Mouse (Mus musculus): ENCODE measurements around the gene Slc23a4. TPM values are rescaled to one million over a fixed set of nuclear protein-coding genes. Genes with fewer than 3 reads are reported as not detected.

Gene Slc23a4
- total and polyA plus RNA-seq, 3 experiments: 6.2 to 10.2 TPM; not detected in 1

DNA sequence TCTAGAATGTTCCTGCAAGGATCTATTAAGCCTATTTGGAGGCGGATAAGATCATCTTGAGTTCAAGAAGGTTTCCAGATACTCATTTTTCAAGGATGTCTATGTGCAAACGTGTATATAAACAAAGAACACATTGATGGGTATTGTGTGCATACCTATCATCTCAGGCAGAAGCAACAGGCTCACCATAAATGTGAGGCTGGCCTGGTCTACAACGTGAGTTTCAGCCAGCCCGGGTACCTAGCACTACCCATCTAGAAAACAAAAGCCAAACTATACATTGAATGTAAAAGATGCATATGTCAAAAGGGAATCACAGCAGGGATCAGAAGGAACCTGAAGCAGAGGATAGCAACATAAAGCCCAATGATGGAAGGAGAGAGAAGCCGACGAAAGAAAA, 42.0 kb upstream of the Slc23a4 start:
- Histone ChIP-seq H3K27ac (ENCODE audit: control insufficient read depth, low read depth, low read length) (no peak overlapping the region), H3K9me3 (replicated peaks; ENCODE audit: insufficient read depth, low read length) (no peaks in the 10 kb centered on the region), H3K79me2 (ENCODE audit: control insufficient read depth, insufficient read depth, low read length, poor library complexity) (no peaks in the 10 kb centered on the region), H3K9ac (ENCODE audit: control insufficient read depth, low read depth, low read length, poor library complexity, severe bottlenecking) (no peak overlapping the region), H3K27me3 (ENCODE audit: control insufficient read depth in 1 of 2, insufficient read depth in 2 of 2, low read length in 2 of 2) (no peaks in the 10 kb centered on the region), H3K36me3 (ENCODE audit: control insufficient read depth in 1 of 2, insufficient read depth in 2 of 2, low read length in 2 of 2) (peaks cover 0 to 5% of the 10 kb centered on the region in 2 experiments; a peak in 2 of 4 replicates), H3K4me1 (ENCODE audit: control insufficient read depth in 1 of 2, insufficient read depth in 2 of 2, low read length in 2 of 2) (peaks cover 0 to 4% of the 10 kb centered on the region in 2 experiments; a peak in 1 of 4 replicates), H3K4me3 (ENCODE audit: control insufficient read depth in 1 of 2, insufficient read depth in 1 of 2, low read depth in 2 of 2, low read length in 2 of 2) (no peak overlapping the region)
- TF ChIP-seq CHD2 (IDR thresholded peaks at IDR 0.05; ENCODE audit: low read length) (no peak), MAFK (IDR thresholded peaks at IDR 0.05; ENCODE audit: borderline replicate concordance, low read depth, low read length) (no peak), MXI1 (IDR thresholded peaks at IDR 0.05; ENCODE audit: low read depth, low read length) (no peak), ZMIZ1 (IDR thresholded peaks at IDR 0.05; ENCODE audit: low read depth, low read length) (no peak), GABPA (IDR thresholded peaks at IDR 0.05; ENCODE audit: low read depth, low read length) (no peak), SIN3A (IDR thresholded peaks at IDR 0.05; ENCODE audit: low read length) (no peak), CHD1 (IDR thresholded peaks at IDR 0.05; ENCODE audit: low read depth, low read length) (no peak), USF1 (IDR thresholded peaks at IDR 0.05; ENCODE audit: low read depth, low read length) (no peak), TCF12 (IDR thresholded peaks at IDR 0.05; ENCODE audit: low read depth, low read length) (no peak), JUND (IDR thresholded peaks at IDR 0.05; ENCODE audit: low read depth, low read length) (no peak), RAD21 (IDR thresholded peaks at IDR 0.05; ENCODE audit: low read depth, low read length) (no peak)
- DNase-seq (ENCODE audit: low read depth, low spot score): no peak

GRCm38 (mm10) chr6:35028023-35028422, 39.8 kb upstream of the Slc23a4 start:
- Histone ChIP-seq H3K4me1 (ENCODE audit: control insufficient read depth in 1 of 2, insufficient read depth in 2 of 2, low read length in 2 of 2) (peaks cover 0 to 2% of the 10 kb centered on the region in 2 experiments; a peak in 1 of 4 replicates), H3K9ac (ENCODE audit: control insufficient read depth, low read depth, low read length, poor library complexity, severe bottlenecking) (no peak overlapping the region), H3K79me2 (ENCODE audit: control insufficient read depth, insufficient read depth, low read length, poor library complexity) (no peaks in the 10 kb centered on the region), H3K36me3 (ENCODE audit: control insufficient read depth in 1 of 2, insufficient read depth in 2 of 2, low read length in 2 of 2) (peaks cover 0 to 4% of the 10 kb centered on the region in 2 experiments; a peak in 3 of 4 replicates), H3K27me3 (ENCODE audit: control insufficient read depth in 1 of 2, insufficient read depth in 2 of 2, low read length in 2 of 2) (no peaks in the 10 kb centered on the region), H3K4me3 (ENCODE audit: control insufficient read depth in 1 of 2, insufficient read depth in 1 of 2, low read depth in 2 of 2, low read length in 2 of 2) (no peak overlapping the region), H3K27ac (ENCODE audit: control insufficient read depth, low read depth, low read length) (no peak overlapping the region), H3K9me3 (replicated peaks; ENCODE audit: insufficient read depth, low read length) (no peaks in the 10 kb centered on the region)
- no peak for TF ChIP-seq SMC3 (IDR thresholded peaks at IDR 0.05; ENCODE audit: low read depth, low read length)
- no peak for TF ChIP-seq HCFC1 (IDR thresholded peaks at IDR 0.05; ENCODE audit: low read depth, low read length)
- no peak for DNase-seq (ENCODE audit: low read depth, low spot score)

GRCm38 (mm10) chr6:35027257-35027656, 39.1 kb upstream of the Slc23a4 start:
- H3K27ac ChIP-seq (ENCODE audit: control insufficient read depth, low read depth, low read length): no peak overlapping the region
- no peaks in the 10 kb centered on the region for H3K79me2 ChIP-seq (ENCODE audit: control insufficient read depth, insufficient read depth, low read length, poor library complexity)
- H3K9me3 ChIP-seq (replicated peaks; ENCODE audit: insufficient read depth, low read length): no peaks in the 10 kb centered on the region
- no peaks in the 10 kb centered on the region for H3K4me1 ChIP-seq (ENCODE audit: control insufficient read depth in 1 of 2, insufficient read depth in 2 of 2, low read length in 2 of 2)
- no peak for DNase-seq (ENCODE audit: low read depth, low spot score)
- no peak overlapping the region for H3K9ac ChIP-seq (ENCODE audit: control insufficient read depth, low read depth, low read length, poor library complexity, severe bottlenecking)
- H3K4me3 ChIP-seq (ENCODE audit: control insufficient read depth in 1 of 2, insufficient read depth in 1 of 2, low read depth in 2 of 2, low read length in 2 of 2): no peak overlapping the region
- TF ChIP-seq TBP (IDR thresholded peaks at IDR 0.05; ENCODE audit: low read depth, low read length) (no peak), JUND (IDR thresholded peaks at IDR 0.05; ENCODE audit: low read depth, low read length) (no peak), ZMIZ1 (IDR thresholded peaks at IDR 0.05; ENCODE audit: low read depth, low read length) (no peak)
- H3K36me3 ChIP-seq (ENCODE audit: control insufficient read depth in 1 of 2, insufficient read depth in 2 of 2, low read length in 2 of 2): no peaks in the 10 kb centered on the region; a peak in 2 of 4 replicates
- no peaks in the 10 kb centered on the region for H3K27me3 ChIP-seq (ENCODE audit: control insufficient read depth in 1 of 2, insufficient read depth in 2 of 2, low read length in 2 of 2)
